Mouse (Mus musculus) Patski (cell line): ENCODE measurements around the gene Egln2. TPM values are rescaled to one million over a fixed set of nuclear protein-coding genes. Genes with fewer than 3 reads are reported as not detected.

Experiments used
- ATAC-seq: fragments of 100-300 bp; one replicate; pipeline ENCODE4 v1.8.0; 2021
- CTCF ChIA-PET: fragments of 350-600 bp; sonication (Branson Sonifier 250); formaldehyde crosslinking; loops from one replicate; lab custom pipeline; 2022; ENCODE audit warnings: inconsistent platforms; lab: Charles Lee
- POLR2A ChIA-PET: fragments of 350-600 bp; sonication (Branson Sonifier 250); formaldehyde crosslinking; loops from one replicate; lab custom pipeline; 2022; ENCODE audit warnings: antibody characterized with exemption, inconsistent platforms; lab: Charles Lee
- DNase-seq: peaks from one replicate; pipeline ENCODE4 v3.0.0-alpha.2; 2011; ENCODE audit warnings: low read depth, low spot score
- H3K27me3 ChIP-seq: fragments of 371-371 bp; one replicate; pipeline ENCODE4 v1.5.1; 2021
- CTCF ChIP-seq: fragments of 100-300 bp; IDR thresholded peaks from one replicate; pipeline ENCODE4 v1.5.1; 2021
- in situ Hi-C: fragments of 300-500 bp; cut with MboI; formaldehyde crosslinking; loops from 3 replicates; pipeline ENCODE4 v1.11.1; 2018; ENCODE audit warnings: low pct_unique_long_range_greater_than_20kb, mixed read lengths
- polyA plus RNA-seq: library from polyadenylated mRNA; unstranded; gene quantifications from one replicate; pipeline ENCODE4 v1.2.3, GENCODE M21; 2021

The Egln2 gene
- polyA plus RNA-seq, 1 experiment from 2014 or later = 51.6 TPM

DNA sequence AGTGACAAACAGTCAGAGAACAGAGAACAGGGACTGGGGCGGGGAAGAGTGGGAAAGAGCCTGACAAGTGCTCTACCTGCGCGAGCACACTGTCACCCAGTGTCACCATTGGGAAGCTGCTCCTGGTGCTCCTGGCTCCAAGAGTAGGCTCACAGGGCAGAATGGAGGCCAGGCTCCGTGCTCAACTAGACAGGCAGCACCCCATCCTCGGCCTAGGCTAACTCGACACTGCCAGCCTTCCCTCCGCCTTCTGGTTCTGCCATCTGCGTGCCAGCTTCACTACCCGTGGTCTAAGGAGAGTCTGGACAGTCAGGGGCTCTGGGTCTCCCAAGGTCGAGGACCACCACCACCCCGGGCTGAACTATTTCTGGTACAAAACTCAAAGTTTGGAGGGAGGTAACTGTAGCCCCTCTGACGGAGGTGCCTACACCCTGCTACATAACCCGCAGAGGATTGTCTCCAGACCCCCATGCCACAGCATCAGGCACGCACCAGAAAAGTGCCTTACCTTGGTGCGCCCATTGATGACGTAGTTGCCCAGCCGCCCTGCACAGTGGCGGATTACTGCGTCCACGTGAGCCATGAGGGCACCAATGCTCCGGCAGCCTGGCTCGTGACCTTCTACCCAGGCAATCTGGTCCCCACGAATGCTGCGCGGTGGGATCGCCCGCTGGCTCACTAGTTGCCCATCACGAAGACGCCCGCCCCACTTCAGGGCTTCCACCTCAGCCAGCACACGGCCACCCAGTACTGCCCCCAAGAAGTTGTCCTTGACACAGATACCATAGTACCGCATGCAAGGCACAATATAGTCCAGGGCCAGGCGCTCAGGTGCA, 2.3 kb downstream of the Egln2 start:
- ChIA-PET POLR2A (no interaction called here), CTCF (no interaction called here)
- no peak for ATAC-seq
- no peaks in the 10 kb centered on the region for H3K27me3 ChIP-seq
- TF ChIP-seq CTCF = no peak
- in situ Hi-C loops = no loop called here
- no peak for DNase-seq

DNA sequence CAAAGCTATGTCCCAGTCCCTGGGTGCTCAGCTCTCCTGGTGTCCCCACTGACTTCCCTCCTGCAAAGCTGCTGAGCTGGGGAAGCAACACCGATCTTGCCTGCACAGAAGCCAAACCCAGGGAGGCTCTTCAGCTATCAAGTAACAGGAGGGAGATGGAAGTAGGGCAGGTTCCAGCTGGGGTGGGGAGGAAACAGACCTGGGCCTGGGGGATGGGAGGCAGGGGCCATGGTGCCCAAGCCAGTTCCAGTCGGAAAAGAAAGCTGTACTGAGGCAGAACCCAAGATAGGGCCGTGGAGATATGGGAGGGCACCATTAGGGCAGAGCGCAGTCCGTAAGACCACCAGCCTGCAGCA, 3.2 kb downstream of the Egln2 start:
- no peak for DNase-seq
- no peak for TF ChIP-seq CTCF
- CTCF ChIA-PET = interaction anchor here (0.8 to 1.0 kb wide), 2 partner anchors 9 to 16 kb away, joined by 3 read pairs; no protein-coding TSS in a partner anchor
- H3K27me3 ChIP-seq = no peaks in the 10 kb centered on the region
- POLR2A ChIA-PET = interaction anchor here (1.1 kb wide), 1 partner anchor 65 kb away, joined by 4 read pairs; the partner anchor contains the start of gene Itpkc
- in situ Hi-C loops = no loop called here
- ATAC-seq = no peak

DNA sequence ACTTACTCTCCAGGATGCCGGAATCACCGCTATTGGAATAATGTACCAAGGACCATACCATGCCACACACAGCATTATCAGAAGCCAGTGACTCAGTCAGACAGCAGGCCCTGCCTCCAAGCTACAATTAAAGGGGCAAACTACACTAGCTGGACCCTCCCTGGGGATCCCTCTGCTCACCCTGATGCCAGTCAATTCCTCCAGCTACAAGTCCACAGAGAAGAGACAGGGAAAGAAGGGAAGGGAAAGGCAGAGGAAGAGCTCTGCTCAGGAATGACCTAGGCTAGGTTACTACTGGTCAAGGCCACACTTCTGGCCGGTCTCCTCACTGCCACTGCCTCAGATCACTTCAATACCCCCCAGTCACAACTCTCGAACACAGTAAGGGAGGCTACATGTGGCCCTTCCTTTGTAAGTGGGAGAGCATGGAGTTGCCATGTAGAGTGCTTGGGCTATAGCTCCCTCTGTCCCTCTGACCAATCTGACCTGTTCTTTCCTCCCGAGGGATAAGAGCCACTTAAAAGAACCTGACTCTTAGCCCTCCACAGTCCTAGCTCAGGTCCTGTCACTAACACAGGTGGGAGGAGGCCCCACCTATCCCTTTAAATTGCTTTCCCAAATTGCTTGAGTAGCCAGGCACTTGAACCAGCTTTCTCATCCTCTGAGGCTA, 3.7 kb downstream of the Egln2 start:
- ChIA-PET CTCF (interaction anchor here (0.6 to 1.2 kb wide), 5 partner anchors 10 to 30 kb away, joined by 3 read pairs; no protein-coding TSS in a partner anchor), POLR2A (interaction anchor here (1.1 kb wide), 1 partner anchor 65 kb away, joined by 4 read pairs; the partner anchor contains the start of gene Itpkc)
- DNase-seq = no peak
- in situ Hi-C loops = no loop called here
- no peak for ATAC-seq
- TF ChIP-seq CTCF = no peak
- no peaks in the 10 kb centered on the region for H3K27me3 ChIP-seq

DNA sequence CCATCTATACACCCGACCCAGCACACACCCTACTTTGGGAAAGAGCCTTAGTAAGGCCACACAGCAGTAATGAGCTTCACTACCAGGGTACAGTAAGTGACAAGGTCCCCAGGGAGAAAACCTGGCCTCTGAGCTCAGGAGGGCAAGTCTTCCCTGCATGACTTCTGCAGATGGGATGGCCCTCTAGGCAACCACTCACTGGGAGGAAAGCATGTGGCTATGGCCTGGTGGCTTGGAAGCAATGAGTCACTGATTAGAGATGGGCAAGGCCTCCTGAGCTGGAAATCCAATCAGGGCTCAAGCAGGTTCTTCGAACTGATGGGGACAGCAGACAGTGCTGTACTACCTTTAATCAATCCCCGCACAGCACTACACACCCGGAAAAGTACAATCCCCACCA, 4.9 kb downstream of the Egln2 start:
- ATAC-seq = peak; percentile 66
- ChIA-PET CTCF (interaction anchor here (1.2 to 2.4 kb wide), 2 partner anchors 17 to 29 kb away, joined by 3 to 11 read pairs; partner anchors contain the start of gene Rab4b), POLR2A (no interaction called here)
- TF ChIP-seq CTCF = no peak
- H3K27me3 ChIP-seq = no peaks in the 10 kb centered on the region
- in situ Hi-C loops = no loop called here
- DNase-seq = no peak

DNA sequence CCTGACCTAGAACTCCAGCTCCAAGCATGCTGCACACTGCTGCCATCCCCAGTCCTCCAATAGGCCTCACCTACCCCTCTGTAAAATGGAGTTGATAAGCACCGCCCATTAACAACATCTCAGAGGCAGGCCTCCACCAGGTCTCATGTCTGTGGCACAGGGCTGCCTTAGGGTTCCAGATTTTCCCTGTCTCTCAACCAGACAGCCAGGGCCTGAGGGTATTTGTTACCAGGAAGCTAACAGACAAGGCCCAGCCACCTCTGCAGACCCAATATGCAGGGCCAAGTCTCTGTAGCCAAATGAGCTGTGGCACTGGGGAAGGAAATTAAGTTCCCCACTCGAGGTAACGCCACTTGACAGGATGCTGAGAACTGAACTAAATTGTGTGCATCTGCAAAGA, 5.7 kb downstream of the Egln2 start:
- TF ChIP-seq CTCF = no peak
- ChIA-PET CTCF (interaction anchor here (1.0 to 2.4 kb wide), 7 partner anchors 13 to 111 kb away, joined by 3 to 11 read pairs (median 3); partner anchors contain the start of genes Coq8b and Rab4b), POLR2A (interaction anchor here (1.2 kb wide), 1 partner anchor 22 kb away, joined by 4 read pairs; no protein-coding TSS in a partner anchor)
- in situ Hi-C loops = no loop called here
- no peak for DNase-seq
- ATAC-seq = no peak
- no peaks in the 10 kb centered on the region for H3K27me3 ChIP-seq

DNA sequence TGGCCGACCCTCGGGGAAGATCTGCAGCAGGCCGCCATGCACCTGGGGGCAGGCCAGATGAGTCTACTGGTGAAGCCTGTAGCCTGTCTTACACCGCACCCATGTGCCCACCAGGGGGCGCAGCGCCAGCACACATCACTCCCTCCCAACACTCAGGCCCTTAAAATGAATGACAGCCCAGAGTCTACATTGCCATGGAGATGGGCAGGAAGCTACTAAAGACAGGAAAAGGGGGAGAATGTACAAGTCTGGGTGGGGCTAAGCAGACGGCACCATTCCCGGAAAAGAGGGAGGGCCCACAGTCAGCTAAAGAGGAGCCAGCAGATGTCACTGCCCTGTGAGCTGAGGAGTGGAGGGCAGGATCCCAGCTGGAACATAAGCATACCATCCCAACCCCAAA, 6.7 kb downstream of the Egln2 start:
- in situ Hi-C loops = no loop called here
- no peaks in the 10 kb centered on the region for H3K27me3 ChIP-seq
- ChIA-PET CTCF (interaction anchor here (0.7 to 2.4 kb wide), 11 partner anchors 9 to 123 kb away, joined by 3 to 11 read pairs (median 3); partner anchors contain the start of genes Coq8b and Rab4b), POLR2A (interaction anchor here (0.7 to 0.8 kb wide), 2 partner anchors 20 to 29 kb away, joined by 3 read pairs; no protein-coding TSS in a partner anchor)
- peak; percentile 67 for ATAC-seq
- no peak for DNase-seq
- no peak for TF ChIP-seq CTCF

DNA sequence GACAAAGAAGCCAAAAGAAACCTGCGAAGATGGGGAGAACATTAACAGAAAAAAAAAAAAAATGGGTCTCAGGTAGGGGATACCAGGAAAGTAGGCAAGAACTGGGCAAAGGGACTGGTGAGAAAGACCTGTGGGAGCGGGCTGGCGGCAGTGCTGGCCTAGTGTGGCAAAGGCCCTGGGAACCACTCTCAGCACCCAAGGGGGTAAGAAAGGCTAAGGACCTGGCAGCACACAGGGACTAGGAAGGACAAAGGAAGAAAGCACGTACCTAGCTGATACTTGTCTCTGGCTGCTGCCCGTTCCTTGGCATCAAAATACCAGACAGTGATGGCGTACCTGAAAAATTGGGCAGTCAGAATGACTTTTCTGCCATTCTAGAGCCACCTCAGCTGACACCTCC, 7.3 kb downstream of the Egln2 start:
- POLR2A ChIA-PET = interaction anchor here (0.8 kb wide), 1 partner anchor 9 kb away, joined by 5 read pairs; no protein-coding TSS in a partner anchor
- no peak for TF ChIP-seq CTCF
- no peaks in the 10 kb centered on the region for H3K27me3 ChIP-seq
- CTCF ChIA-PET = interaction anchor here (1.3 kb wide), 3 partner anchors 10 to 26 kb away, joined by 3 to 4 read pairs (median 3); no protein-coding TSS in a partner anchor
- ATAC-seq = no peak
- no peak for DNase-seq
- in situ Hi-C loops = no loop called here

DNA sequence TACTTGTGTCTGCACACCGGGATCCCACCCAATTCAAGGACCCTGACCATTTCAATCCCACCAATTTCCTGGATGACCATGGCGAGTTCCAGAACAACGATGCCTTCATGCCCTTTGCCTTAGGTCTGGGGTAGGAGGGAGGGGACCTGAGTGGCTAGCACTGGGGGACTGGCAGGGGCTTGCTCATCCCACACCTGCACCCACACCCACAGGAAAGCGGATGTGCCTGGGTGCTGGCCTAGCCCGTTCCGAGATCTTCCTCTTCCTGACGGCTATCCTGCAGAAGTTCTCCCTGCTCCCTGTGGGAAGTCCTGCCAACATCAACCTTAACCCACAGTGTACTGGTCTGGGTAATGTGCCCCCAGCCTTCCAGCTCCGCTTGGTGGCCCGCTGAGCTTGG, 8.4 kb downstream of the Egln2 start:
- POLR2A ChIA-PET = no interaction called here
- no peaks in the 10 kb centered on the region for H3K27me3 ChIP-seq
- CTCF ChIA-PET = no interaction called here
- no peak for TF ChIP-seq CTCF
- DNase-seq = no peak
- in situ Hi-C loops = no loop called here
- no peak for ATAC-seq

DNA sequence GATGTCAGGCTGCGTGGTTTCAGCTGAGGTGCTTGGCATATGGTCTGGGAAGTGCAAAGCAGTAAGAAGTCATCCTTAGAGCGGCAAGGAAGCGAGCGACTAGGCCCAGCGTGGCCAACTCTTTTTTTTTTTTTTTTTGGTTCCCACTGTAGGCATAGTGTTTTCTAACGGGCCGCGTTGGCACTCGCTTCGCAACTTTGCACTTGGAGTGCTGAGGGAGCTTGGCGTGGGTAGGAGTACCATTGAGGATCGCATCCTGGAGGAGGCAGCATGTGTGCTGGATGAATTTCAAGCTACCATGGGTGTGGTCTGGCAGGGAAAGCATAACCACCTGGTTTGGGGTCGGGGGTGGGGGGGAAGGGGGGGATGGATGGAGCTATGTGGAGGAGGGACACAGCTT, 10.6 kb downstream of the Egln2 start:
- ChIA-PET POLR2A (no interaction called here), CTCF (interaction anchor here (1.1 kb wide), 1 partner anchor 23 kb away, joined by 3 read pairs; the partner anchor contains the start of gene Rab4b)
- in situ Hi-C loops = no loop called here
- no peak for TF ChIP-seq CTCF
- DNase-seq (no peak), ATAC-seq (no peak)
- no peaks in the 10 kb centered on the region for H3K27me3 ChIP-seq

DNA sequence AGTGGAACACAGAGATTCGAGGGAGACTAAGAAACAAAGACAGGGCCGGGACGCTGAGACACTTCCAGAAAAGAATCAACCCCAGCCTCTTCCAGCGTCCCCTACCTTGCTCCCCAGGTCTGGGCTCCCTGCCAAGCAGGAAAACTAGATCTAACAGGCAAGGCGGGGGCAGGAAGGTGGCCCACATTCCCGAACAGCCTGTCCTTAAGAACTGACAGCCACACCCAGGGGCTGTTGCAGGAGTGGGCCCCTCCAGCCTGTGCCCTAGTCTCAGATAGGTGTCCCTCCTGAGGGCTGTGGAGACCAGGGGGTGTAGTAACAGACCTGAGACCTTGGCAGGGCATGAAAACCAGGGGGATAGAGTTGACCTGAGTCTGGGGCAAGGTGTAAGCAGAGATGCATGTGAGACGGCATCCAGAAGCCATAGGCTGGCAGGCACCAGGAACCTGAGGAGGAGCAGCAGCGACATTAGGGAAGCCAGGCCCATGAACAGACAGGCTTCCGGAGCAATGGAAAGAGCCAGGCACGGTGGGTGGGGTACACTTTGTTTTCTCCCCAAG, 13.3 kb downstream of the Egln2 start, which contains the start of gene Cyp2t4:
Cyp2t4 (plus strand) TSS at position 510 of the 560 bp plus-strand sequence.
- ChIA-PET CTCF (no interaction called here), POLR2A (no interaction called here)
- no peak for TF ChIP-seq CTCF
- no peaks in the 10 kb centered on the region for H3K27me3 ChIP-seq
- in situ Hi-C loops = no loop called here
- ATAC-seq (no peak), DNase-seq (no peak)
